Mouse (Mus musculus): ENCODE data around the gene Glb1l3. TPM values are rescaled to one million over a fixed set of nuclear protein-coding genes. Genes with fewer than 3 reads are reported as not detected.
A peak's percentile ranks its signal among the peaks of the same experiment; 100 is the strongest.
"Not testable (repeated sequence)": the region's sequence is repeated elsewhere in the genome, so short reads cannot be mapped to it uniquely, and the experiment has no call there.

The Glb1l3 gene
- polyA plus RNA-seq (2015; fragmentation: Nextera tagmentation; extraction: Ambion mirVana), result not detected in 2 replicates

DNA sequence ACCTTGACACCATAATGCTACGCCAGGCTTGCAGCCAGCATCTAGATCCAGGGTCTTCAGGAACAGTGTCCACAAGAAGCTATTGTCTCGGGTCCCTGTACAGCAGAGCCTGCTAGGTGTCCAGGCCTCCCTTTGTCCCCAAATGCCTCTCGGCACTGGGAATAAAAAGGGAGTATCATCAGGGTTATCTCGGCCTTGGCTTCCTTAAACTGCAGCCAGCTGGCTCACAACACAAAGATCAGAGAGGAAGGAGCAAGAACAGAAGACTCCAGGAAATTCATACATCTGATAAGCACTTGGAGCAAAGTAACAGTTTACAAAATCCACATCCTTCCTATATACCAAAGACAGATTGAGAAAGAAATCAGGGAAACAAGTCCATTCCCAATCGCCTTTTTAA lies at the start of gene Glb1l3:
Glb1l3 (minus strand) TSS at position 140 of the 400 bp plus-strand sequence.
- Histone ChIP-seq H3K27me3 (ENCODE audit: control insufficient read depth, insufficient read depth, low read depth, low read length) (no peaks in the 10 kb centered on the region), H3K9me3 (replicated peaks; ENCODE audit: control insufficient read depth, low read length) (no peaks in the 10 kb centered on the region), H3K27ac (ENCODE audit: low read length) (no peak within 1 kb of the TSS), H3K4me1 (ENCODE audit: control insufficient read depth, low read depth, low read length) (no peaks in the 10 kb centered on the region), H3K4me2 (ENCODE audit: low read depth, low read length) (no peak within 1 kb of the TSS), H3K9ac (ENCODE audit: low read depth, low read length) (no peak within 1 kb of the TSS), H3K36me3 (ENCODE audit: control insufficient read depth, insufficient read depth) (no peaks in the 10 kb centered on the region), H3K4me3 (ENCODE audit: low read depth, low read length) (no peak within 1 kb of the TSS)
- no peak for ATAC-seq (ENCODE audit: low read depth)
- 34% methylated on average over 5 of the region's 5 CpGs for WGBS (ENCODE audit: insufficient replicate concordance)

DNA sequence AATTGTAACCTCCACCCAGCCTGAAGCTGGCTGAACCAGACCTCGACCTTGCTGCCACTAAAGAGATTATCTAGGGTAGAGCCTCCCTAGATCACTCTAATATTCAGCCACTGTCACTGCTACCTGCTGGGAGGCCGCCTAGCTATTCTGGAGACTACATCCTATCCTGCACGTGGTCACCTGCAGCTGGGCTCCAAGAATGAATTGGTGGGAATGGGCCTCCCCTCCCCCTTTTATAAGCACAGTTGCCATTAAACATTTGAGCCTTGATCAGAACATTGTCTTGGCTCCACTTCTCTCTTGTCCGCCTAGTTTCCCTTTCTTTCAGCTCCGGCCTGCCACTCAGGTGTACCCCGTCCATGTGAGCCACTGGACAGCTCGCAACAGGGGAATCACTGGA lies 9.2 kb upstream of the Glb1l3 start:
- not testable (repeated sequence) for H3K4me2 ChIP-seq (ENCODE audit: low read depth, low read length)

DNA sequence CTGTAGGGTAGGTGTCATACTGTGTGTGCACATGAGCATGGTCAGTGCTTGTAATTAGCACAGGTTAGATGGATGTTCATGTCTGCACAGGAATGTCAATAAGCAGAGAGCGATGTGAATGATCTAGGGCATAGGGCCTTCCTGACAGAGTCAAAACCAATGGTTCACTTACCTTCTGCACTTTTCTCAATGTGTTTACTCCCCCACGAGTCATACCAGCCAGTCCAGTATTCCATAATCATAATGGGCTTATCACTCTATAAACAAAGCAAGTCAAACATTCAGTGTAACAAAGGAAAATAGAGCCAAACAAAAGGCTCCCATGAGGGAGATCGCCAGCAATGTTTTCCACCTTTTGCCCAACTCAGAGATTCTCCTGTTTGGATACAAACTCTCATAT lies 29.6 kb downstream of the Glb1l3 start:
- Histone ChIP-seq H3K4me3 (ENCODE audit: low read depth, low read length) (no peak overlapping the region), H3K36me3 (ENCODE audit: control insufficient read depth, insufficient read depth) (no peaks in the 10 kb centered on the region), H3K27me3 (ENCODE audit: control insufficient read depth, insufficient read depth, low read depth, low read length) (no peaks in the 10 kb centered on the region), H3K4me2 (ENCODE audit: low read depth, low read length) (no peak overlapping the region), H3K4me1 (ENCODE audit: control insufficient read depth, low read depth, low read length) (no peaks in the 10 kb centered on the region), H3K9me3 (replicated peaks; ENCODE audit: control insufficient read depth, low read length) (no peaks in the 10 kb centered on the region), H3K27ac (ENCODE audit: low read length) (no peak overlapping the region), H3K9ac (ENCODE audit: low read depth, low read length) (no peak overlapping the region)
- ATAC-seq (ENCODE audit: low read depth), result no peak
- 63% methylated on average over 3 of the region's 3 CpGs for WGBS (ENCODE audit: insufficient replicate concordance)

More for the DNA sequence above, 9.2 kb upstream of the Glb1l3 start:
- H3K4me1 ChIP-seq (ENCODE audit: control insufficient read depth, low read depth, low read length); H3K27ac ChIP-seq (ENCODE audit: low read length); H3K9me3 ChIP-seq (replicated peaks; ENCODE audit: control insufficient read depth, low read length); H3K9ac ChIP-seq (ENCODE audit: low read depth, low read length); H3K36me3 ChIP-seq (ENCODE audit: control insufficient read depth, insufficient read depth); ATAC-seq (ENCODE audit: low read depth); H3K4me3 ChIP-seq (ENCODE audit: low read depth, low read length); H3K27me3 ChIP-seq (ENCODE audit: control insufficient read depth, insufficient read depth, low read depth, low read length): not testable (repeated sequence)
- WGBS (ENCODE audit: insufficient replicate concordance), result 65% methylated on average over 7 of the region's 7 CpGs

DNA sequence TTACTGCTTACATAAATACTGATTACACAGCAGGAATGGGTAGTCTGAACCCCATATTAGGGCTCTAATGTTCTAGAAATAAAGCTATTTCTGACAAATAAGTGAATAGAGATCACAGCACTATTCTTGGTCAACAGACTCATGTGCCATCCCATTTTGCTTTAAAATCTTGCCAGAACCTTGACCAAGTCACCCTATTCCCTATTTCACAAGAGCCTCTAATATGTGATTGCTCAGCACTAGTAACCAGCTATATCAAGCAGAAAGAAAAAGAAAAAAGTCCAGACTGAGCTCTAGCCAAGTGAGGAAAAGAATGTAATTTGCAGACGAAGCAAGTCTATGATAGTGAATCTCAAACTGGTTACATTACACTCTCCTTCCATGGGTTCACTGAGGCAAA lies 40.7 kb downstream of the Glb1l3 start:
- no peaks in the 10 kb centered on the region for H3K36me3 ChIP-seq (ENCODE audit: control insufficient read depth, insufficient read depth)
- H3K27ac ChIP-seq (ENCODE audit: low read length), result no peak overlapping the region
- 43% methylated on average over 1 of the region's 1 CpGs for WGBS (ENCODE audit: insufficient replicate concordance)
- H3K4me3 ChIP-seq (ENCODE audit: low read depth, low read length), result no peak overlapping the region
- no peaks in the 10 kb centered on the region for H3K9me3 ChIP-seq (replicated peaks; ENCODE audit: control insufficient read depth, low read length)
- no peaks in the 10 kb centered on the region for H3K27me3 ChIP-seq (ENCODE audit: control insufficient read depth, insufficient read depth, low read depth, low read length)
- no peak overlapping the region for H3K4me2 ChIP-seq (ENCODE audit: low read depth, low read length)
- no peak for ATAC-seq (ENCODE audit: low read depth)
- H3K4me1 ChIP-seq (ENCODE audit: control insufficient read depth, low read depth, low read length), result no peaks in the 10 kb centered on the region
- no peak overlapping the region for H3K9ac ChIP-seq (ENCODE audit: low read depth, low read length)

DNA sequence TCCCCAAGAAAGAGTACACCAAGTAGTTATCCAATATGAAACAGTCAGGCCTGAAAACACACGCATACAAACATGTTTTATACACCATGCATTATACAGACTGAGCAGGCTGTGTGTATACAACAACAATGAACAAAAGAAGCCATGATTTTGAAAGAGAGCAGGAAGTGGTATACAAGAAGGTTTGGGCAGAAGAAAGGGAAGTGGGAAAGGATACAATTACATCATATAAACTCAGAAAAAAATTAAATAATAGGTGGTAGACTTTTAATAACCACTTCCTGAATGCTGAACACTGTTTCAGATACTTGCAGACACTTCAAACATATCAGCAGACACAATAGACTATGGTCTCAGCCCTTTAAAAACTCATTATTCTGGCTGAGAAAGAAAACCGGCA lies 52.0 kb downstream of the Glb1l3 start:
- Histone ChIP-seq H3K9ac (ENCODE audit: low read depth, low read length) (no peak overlapping the region), H3K36me3 (ENCODE audit: control insufficient read depth, insufficient read depth) (no peaks in the 10 kb centered on the region), H3K27ac (ENCODE audit: low read length) (no peak overlapping the region), H3K4me3 (ENCODE audit: low read depth, low read length) (no peak overlapping the region), H3K27me3 (ENCODE audit: control insufficient read depth, insufficient read depth, low read depth, low read length) (no peaks in the 10 kb centered on the region), H3K4me1 (ENCODE audit: control insufficient read depth, low read depth, low read length) (no peaks in the 10 kb centered on the region), H3K4me2 (ENCODE audit: low read depth, low read length) (no peak overlapping the region), H3K9me3 (replicated peaks; ENCODE audit: control insufficient read depth, low read length) (no peaks in the 10 kb centered on the region)
- 54% methylated on average over 2 of the region's 2 CpGs for WGBS (ENCODE audit: insufficient replicate concordance)
- no peak for ATAC-seq (ENCODE audit: low read depth)

DNA sequence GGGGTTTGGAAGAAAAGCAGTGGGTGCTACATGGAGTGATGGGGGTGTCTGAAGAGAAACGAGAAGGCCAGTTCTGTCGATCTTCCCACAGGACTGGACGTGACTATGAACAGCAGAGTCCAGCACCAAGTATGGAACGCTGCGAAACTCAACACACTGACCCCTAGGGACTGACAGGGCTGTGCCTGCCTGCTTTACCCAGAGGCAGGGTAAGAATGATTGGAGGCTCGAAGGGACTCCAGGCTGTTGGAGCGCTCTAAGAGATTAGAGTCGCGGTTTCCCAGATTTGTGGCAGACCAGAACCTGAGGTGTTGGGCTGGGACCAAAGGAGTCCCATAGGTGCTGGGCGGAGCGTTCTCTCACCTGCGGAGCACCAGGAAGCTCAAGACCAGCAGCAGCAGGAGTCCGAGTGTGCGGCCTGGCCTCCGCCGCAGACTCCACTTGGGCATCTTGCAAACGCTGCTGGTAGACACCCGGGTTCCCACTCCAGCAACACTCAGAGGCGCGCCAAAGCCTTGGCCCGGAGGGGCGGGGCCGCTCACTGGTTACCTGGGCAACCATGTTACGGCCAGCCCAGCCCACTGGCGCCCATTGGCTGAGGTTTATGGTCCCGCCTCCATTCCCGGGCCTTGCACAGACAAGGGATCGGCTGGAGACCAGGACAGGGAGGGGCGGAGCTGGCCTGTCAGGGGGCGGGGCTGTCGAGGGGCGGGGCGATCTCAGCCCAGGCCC lies 54.6 kb downstream of the Glb1l3 start, which contains the start of gene Glb1l2:
Glb1l2 (minus strand) TSS at position 534 of the 732 bp plus-strand sequence.
- whole genome bisulfite sequencing (ENCODE audit: insufficient replicate concordance), result 3% methylated on average over 33 of the region's 33 CpGs
- H3K36me3 ChIP-seq (ENCODE audit: control insufficient read depth, insufficient read depth), result no peaks in the 10 kb centered on the region
- H3K4me3 ChIP-seq (ENCODE audit: low read depth, low read length), result peak within 1 kb of the TSS; percentile 18; the same call in 1 of the 2 replicates
- H3K4me1 ChIP-seq (ENCODE audit: control insufficient read depth, low read depth, low read length), result no peaks in the 10 kb centered on the region
- peak; percentile 97 for ATAC-seq (ENCODE audit: low read depth)
- H3K9ac ChIP-seq (ENCODE audit: low read depth, low read length), result no peak within 1 kb of the TSS
- H3K27me3 ChIP-seq (ENCODE audit: control insufficient read depth, insufficient read depth, low read depth, low read length), result no peaks in the 10 kb centered on the region
- no peaks in the 10 kb centered on the region for H3K9me3 ChIP-seq (replicated peaks; ENCODE audit: control insufficient read depth, low read length)
- no peak within 1 kb of the TSS for H3K27ac ChIP-seq (ENCODE audit: low read length)
- H3K4me2 ChIP-seq (ENCODE audit: low read depth, low read length), result peak within 1 kb of the TSS; percentile 43

DNA sequence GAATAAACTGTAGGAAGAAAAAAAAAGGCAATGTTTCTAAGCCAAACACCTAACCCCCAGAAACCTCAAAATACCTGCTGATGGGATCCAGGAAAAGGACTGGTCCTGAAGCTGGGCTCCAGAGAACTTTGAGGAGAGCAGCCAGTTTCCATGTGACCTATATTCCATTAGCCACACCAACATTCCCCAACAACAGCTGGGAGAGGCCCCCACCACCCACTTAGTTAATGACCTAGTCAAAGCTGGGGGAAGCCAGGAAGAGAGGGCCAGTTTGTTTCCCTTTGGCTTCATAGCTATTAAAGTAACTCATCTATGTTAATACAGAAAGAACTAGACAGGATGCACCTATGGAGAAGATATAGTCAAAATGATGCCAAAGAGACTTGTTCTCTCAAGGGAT lies 56.4 kb downstream of the Glb1l3 start:
- no peaks in the 10 kb centered on the region for H3K9me3 ChIP-seq (replicated peaks; ENCODE audit: control insufficient read depth, low read length)
- H3K4me2 ChIP-seq (ENCODE audit: low read depth, low read length), result no peak overlapping the region
- H3K27ac ChIP-seq (ENCODE audit: low read length), result no peak overlapping the region
- no peak overlapping the region for H3K9ac ChIP-seq (ENCODE audit: low read depth, low read length)
- no peak overlapping the region for H3K4me3 ChIP-seq (ENCODE audit: low read depth, low read length)
- H3K27me3 ChIP-seq (ENCODE audit: control insufficient read depth, insufficient read depth, low read depth, low read length), result no peaks in the 10 kb centered on the region
- ATAC-seq (ENCODE audit: low read depth), result no peak
- H3K4me1 ChIP-seq (ENCODE audit: control insufficient read depth, low read depth, low read length), result no peaks in the 10 kb centered on the region
- H3K36me3 ChIP-seq (ENCODE audit: control insufficient read depth, insufficient read depth), result no peaks in the 10 kb centered on the region

DNA sequence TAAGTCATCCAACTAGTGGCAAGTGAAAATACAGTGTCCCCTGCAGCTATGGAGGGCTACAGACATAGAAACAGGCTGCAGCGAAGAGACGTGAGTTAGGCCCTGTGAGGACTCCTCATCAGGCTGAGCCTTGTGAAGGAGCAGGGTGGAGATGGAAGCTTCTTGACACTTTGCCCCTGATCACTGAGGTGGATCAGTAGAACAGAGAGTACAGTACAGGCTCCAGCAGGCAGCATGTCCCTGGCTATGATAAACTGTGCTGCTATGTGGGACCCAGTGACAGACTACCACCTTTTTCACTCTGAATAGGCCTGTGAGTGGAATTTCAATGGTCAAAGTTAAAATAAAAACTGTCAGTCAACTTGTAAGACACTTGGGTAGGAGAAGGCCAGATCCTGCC lies 60.3 kb downstream of the Glb1l3 start:
- H3K27ac ChIP-seq (ENCODE audit: low read length), result no peak overlapping the region
- H3K4me2 ChIP-seq (ENCODE audit: low read depth, low read length), result no peak overlapping the region
- no peak overlapping the region for H3K9ac ChIP-seq (ENCODE audit: low read depth, low read length)
- no peak overlapping the region for H3K4me3 ChIP-seq (ENCODE audit: low read depth, low read length)
- no peaks in the 10 kb centered on the region for H3K4me1 ChIP-seq (ENCODE audit: control insufficient read depth, low read depth, low read length)
- 75% methylated on average over 2 of the region's 2 CpGs for WGBS (ENCODE audit: insufficient replicate concordance)
- no peak for ATAC-seq (ENCODE audit: low read depth)
- H3K27me3 ChIP-seq (ENCODE audit: control insufficient read depth, insufficient read depth, low read depth, low read length), result no peaks in the 10 kb centered on the region
- H3K9me3 ChIP-seq (replicated peaks; ENCODE audit: control insufficient read depth, low read length), result no peaks in the 10 kb centered on the region
- no peaks in the 10 kb centered on the region for H3K36me3 ChIP-seq (ENCODE audit: control insufficient read depth, insufficient read depth)

DNA sequence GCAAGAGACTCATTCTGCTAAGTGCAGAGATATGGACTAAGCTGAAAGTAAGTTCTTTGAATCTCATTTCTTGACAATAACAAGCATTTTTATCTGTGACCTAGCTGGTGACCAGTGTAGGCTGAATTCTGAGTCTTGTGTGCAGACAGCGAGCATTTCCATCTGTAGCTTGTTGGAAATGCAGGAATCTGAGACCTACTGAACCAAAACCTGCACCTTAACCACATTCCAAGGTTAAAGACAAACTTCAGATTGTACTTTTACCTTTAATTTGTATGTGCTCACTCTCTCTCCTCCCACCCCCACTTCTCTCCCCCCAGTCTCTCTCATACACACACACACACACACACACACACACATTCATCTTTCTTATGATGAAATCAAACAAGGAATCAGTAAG lies 62.0 kb downstream of the Glb1l3 start:
- WGBS (ENCODE audit: insufficient replicate concordance), result 58% methylated on average over 1 of the region's 1 CpGs

More for the DNA sequence above, 62.0 kb downstream of the Glb1l3 start:
- Histone ChIP-seq H3K27me3 (ENCODE audit: control insufficient read depth, insufficient read depth, low read depth, low read length) (no peaks in the 10 kb centered on the region), H3K27ac (ENCODE audit: low read length) (no peak overlapping the region), H3K4me3 (ENCODE audit: low read depth, low read length) (no peak overlapping the region), H3K4me1 (ENCODE audit: control insufficient read depth, low read depth, low read length) (no peaks in the 10 kb centered on the region), H3K9ac (ENCODE audit: low read depth, low read length) (no peak overlapping the region), H3K36me3 (ENCODE audit: control insufficient read depth, insufficient read depth) (no peaks in the 10 kb centered on the region), H3K9me3 (replicated peaks; ENCODE audit: control insufficient read depth, low read length) (no peaks in the 10 kb centered on the region), H3K4me2 (ENCODE audit: low read depth, low read length) (no peak overlapping the region)
- ATAC-seq (ENCODE audit: low read depth), result no peak
